Mouse (Mus musculus) forebrain, embryonic 14.5 days (tissue): Measurements from ENCODE around the gene Tpp1. TPM values are rescaled to one million over a fixed set of nuclear protein-coding genes. Genes with fewer than 3 reads are reported as not detected.
A peak's percentile ranks its signal among the peaks of the same experiment; 100 is the strongest.

Source experiments
- ATAC-seq: fragments of 200-750 bp; cut with Nextera tagmentation; 2 replicates; pipeline ENCODE4 v1.8.0; 2017; ENCODE audit warnings: mild to moderate bottlenecking, moderate library complexity
- DNase-seq: peaks from one replicate; pipeline ENCODE4 v3.0.0-alpha.2; 2015; ENCODE audit warnings: low spot score
- H3K27ac ChIP-seq: fragments of 300-500 bp; sonication (generic); 2 replicates; pipeline ENCODE4 v1.5.1; 2014; ENCODE audit warnings: low read depth, mild to moderate bottlenecking, control low read depth, low read length, moderate library complexity
- H3K27me3 ChIP-seq: fragments of 300-500 bp; sonication (generic); replicated peaks from 2 replicates; pipeline ENCODE4 v1.6.1; 2014; ENCODE audit warnings: low read length, control low read depth, mixed read lengths; ENCODE audit not compliant: control insufficient read depth, insufficient read depth
- H3K36me3 ChIP-seq: fragments of 300-500 bp; sonication (generic); 2 replicates; pipeline ENCODE4 v1.6.1; 2014; ENCODE audit warnings: low read length, control low read depth; ENCODE audit not compliant: control insufficient read depth, insufficient read depth
- H3K4me1 ChIP-seq: fragments of 300-500 bp; sonication (generic); 2 replicates; pipeline ENCODE4 v1.6.1; 2014; ENCODE audit warnings: antibody characterized with exemption, low read length, control low read depth; ENCODE audit not compliant: control insufficient read depth, insufficient read depth
- H3K4me2 ChIP-seq: fragments of 300-500 bp; sonication (generic); 2 replicates; pipeline ENCODE4 v1.6.1; 2014; ENCODE audit warnings: mild to moderate bottlenecking, control low read depth, low read length
- H3K4me3 ChIP-seq: fragments of 300-500 bp; sonication (generic); 2 replicates; pipeline ENCODE4 v1.5.1; 2014; ENCODE audit warnings: low read depth, low read length, control low read depth
- H3K9ac ChIP-seq: fragments of 300-500 bp; sonication (generic); 2 replicates; pipeline ENCODE4 v1.6.1; 2014; ENCODE audit warnings: mild to moderate bottlenecking, low read length, control low read depth, moderate library complexity
- H3K9me3 ChIP-seq: fragments of 300-500 bp; sonication (generic); replicated peaks from 2 replicates; pipeline ENCODE4 v1.6.1; 2016; ENCODE audit warnings: low read length, control low read depth, mixed read lengths; ENCODE audit not compliant: control insufficient read depth
- WGBS: fragments of 180-500 bp; shearing (Covaris S2); extraction: QIAGEN DNeasy Blood & Tissue Kit; methylation state at CpG from one replicate; pipeline ENCODE4 v1.1.7; 2014; 5-methylcytosine and 5-hydroxymethylcytosine counted together
- polyA plus RNA-seq: library from polyadenylated mRNA; unstranded; fragments of >200 nt; fragmentation: Nextera tagmentation; extraction: Ambion mirVana; gene quantifications from 2 replicates; pipeline ENCODE4 v1.2.1, GENCODE M21; 2014

Gene Tpp1
- polyA plus RNA-seq, 1 experiment from 2014 or later: 44.3 TPM

DNA sequence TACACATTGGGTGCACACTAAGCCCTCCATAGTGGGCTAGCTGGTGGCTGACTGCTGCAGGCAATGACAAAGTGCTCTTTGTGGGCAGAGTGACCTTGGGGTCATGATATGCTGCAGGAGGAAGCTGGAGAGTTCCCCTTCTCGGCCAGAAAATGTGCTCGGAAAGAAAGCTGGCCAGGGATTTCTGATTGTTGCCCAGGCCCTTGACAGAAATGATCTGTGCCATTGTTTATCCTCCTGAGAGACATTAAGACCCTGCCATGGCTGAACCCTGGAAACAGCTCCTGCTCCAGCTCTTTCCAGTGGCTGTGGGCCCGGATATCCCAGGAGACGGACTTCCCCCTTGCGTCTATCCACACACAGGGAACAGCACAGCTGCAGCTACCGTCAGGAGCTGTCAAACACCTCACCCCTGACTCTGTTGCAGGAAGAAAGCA, 15.7 kb upstream of the Tpp1 start:
- H3K36me3 ChIP-seq: peaks cover 99% of the 10 kb centered on the region
- H3K4me1 ChIP-seq: no peaks in the 10 kb centered on the region; the same call in 1 of the 2 replicates
- DNase-seq: no peak
- H3K4me3 ChIP-seq: no peak overlapping the region
- H3K27me3 ChIP-seq: 0 out of 2 replicates have a peak, but pooled peaks cover 3% of the 10 kb centered on the region
- no peak overlapping the region for H3K9ac ChIP-seq
- WGBS: 44% methylated on average over 6 of the region's 6 CpGs
- H3K27ac ChIP-seq: no peak overlapping the region
- H3K4me2 ChIP-seq: no peak overlapping the region
- ATAC-seq: no peak
- no peaks in the 10 kb centered on the region for H3K9me3 ChIP-seq

DNA sequence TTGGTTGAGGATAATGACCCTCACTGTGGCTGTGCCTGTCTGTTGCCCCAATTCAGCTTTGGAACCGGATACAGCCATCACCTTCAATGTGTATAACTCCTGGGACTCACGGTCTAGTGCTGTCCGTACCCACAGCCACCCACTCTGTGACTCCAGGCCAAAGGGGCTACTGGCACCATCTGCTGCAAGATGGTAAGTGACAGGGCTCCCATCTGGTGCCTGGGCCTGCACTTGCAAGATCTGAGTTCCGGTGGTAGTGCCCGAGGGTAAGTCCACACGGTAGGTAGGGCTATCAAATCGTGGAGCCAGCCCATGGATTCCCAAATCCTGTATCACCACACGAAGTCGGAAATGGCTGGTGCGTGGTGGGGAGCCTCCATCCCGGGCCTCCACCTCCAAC, 12.3 kb upstream of the Tpp1 start:
- WGBS: 92% methylated on average over 11 of the region's 11 CpGs
- 0 out of 2 replicates have a peak, but pooled peaks cover 3% of the 10 kb centered on the region for H3K27me3 ChIP-seq
- H3K4me3 ChIP-seq: no peak overlapping the region
- DNase-seq: no peak
- no peaks in the 10 kb centered on the region for H3K9me3 ChIP-seq
- no peak for ATAC-seq
- H3K4me1 ChIP-seq: no peaks in the 10 kb centered on the region; the same call in 1 of the 2 replicates
- peaks cover 94% of the 10 kb centered on the region for H3K36me3 ChIP-seq
- no peak overlapping the region for H3K9ac ChIP-seq
- no peak overlapping the region for H3K27ac ChIP-seq
- H3K4me2 ChIP-seq: no peak overlapping the region

DNA sequence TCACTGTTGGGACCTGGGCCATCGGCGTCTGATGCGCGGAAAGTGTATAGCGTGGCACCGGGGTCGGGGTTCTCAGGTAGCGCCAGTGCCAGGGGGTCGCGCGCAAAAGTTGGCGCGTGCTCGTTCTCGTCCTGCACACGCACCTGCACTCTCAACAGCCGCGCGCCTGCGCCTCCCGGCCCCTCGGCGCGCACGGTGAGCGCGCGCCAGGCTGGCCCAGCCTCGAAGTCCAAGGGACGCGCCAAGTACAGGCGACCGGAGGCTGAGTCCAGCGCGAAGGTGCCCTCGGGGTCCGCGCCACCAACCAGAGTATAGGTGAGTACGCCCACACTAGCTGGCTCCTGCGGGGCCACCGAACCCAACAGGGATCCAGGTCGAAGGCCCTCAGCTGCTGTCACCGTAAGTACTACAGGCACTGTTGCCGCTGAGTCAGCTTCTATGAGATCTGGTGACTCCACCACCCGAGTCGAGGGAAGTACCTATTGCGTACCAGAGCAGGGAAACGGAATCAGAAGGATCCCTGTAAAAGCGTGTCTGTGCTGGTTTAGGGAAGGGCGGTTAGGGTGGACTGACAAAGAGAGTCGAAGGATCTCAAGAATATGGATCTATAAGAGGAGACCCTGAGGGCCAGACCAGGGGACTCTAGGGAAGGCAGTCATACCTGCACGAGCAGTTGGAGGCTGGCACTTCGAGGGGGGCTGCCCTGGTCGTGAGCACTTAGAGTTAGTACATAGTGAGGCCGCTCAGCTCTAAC, 10.7 kb upstream of the Tpp1 start:
- 28% methylated on average over 55 of the region's 55 CpGs for WGBS
- Histone ChIP-seq H3K4me3 (no peak overlapping the region), H3K9me3 (no peaks in the 10 kb centered on the region), H3K4me1 (no peaks in the 10 kb centered on the region), H3K4me2 (no peak overlapping the region), H3K36me3 (peaks cover 94% of the 10 kb centered on the region), H3K27me3 (0 out of 2 replicates have a peak, but pooled peaks cover 3% of the 10 kb centered on the region), H3K9ac (no peak overlapping the region), H3K27ac (no peak overlapping the region)
- ATAC-seq (0 out of 2 replicates have a peak, but pooled peaks have one; percentile 16), DNase-seq (no peak)

DNA sequence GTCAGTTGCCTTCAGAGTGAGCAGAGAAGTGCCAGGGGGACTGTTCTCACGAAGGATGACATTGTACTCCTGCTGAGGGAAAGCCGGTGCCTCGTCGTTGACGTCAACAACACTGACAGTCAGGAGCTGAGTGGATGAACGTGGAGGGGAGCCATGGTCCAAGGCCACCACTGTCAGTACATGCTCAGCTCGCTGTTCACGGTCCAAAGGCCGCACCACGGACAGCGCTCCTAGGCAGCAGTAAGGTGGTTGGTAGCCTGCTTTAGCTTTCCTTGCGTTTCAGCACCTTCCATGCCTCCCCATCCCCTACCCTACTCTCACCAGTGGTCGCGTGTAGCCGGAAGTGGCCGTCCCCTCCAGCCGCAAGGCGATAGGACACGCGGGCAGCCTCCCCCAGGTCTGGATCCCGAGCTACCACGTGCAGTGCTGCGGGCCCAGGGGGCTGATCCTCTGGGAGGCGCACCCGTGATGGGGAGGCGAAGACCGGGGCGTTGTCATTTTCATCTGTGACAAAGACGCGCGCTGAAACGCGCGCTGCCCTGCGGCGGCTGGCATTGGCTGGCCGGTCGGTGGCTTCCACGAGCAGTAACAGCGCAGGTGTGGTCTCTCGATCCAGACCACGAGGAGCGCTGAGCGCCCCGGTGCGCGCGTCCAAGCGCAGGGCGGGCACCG, 9.9 kb upstream of the Tpp1 start:
- no peak overlapping the region for H3K4me2 ChIP-seq
- 0 out of 2 replicates have a peak, but pooled peaks cover 3% of the 10 kb centered on the region for H3K27me3 ChIP-seq
- 23% methylated on average over 51 of the region's 51 CpGs for WGBS
- DNase-seq (no peak), ATAC-seq (0 out of 2 replicates have a peak, but pooled peaks have one; percentile 22)
- H3K4me3 ChIP-seq: no peak overlapping the region
- H3K4me1 ChIP-seq: no peaks in the 10 kb centered on the region
- no peaks in the 10 kb centered on the region for H3K9me3 ChIP-seq
- peaks cover 94% of the 10 kb centered on the region for H3K36me3 ChIP-seq
- 0 out of 2 replicates have a peak overlapping the region, but pooled peaks have one; percentile 25 for H3K9ac ChIP-seq
- H3K27ac ChIP-seq: no peak overlapping the region

DNA sequence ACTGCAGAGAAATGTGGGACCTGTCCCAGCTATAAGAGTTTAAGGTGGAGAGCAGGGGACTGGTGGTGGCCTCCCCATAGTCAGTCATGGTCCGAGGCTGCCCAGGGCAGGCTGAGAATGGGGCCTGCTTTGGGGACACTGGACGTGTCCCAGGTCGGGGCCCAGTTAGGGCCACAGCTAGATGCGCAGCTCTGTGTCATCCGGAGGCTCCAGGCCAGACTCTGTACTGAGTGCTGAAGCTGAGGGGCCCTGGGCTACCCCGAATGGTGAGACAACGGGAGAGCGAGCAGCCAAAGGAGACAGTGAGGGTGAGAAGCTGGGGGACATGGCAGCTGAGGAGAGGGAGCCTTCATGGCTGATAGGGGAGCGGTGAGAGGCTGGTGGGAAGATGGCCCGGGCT, 1.2 kb upstream of the Tpp1 start:
- Histone ChIP-seq H3K9me3 (no peaks in the 10 kb centered on the region), H3K4me2 (no peak overlapping the region), H3K9ac (no peak overlapping the region), H3K4me1 (peaks cover 5% of the 10 kb centered on the region; the same call in 1 of the 2 replicates), H3K36me3 (peaks cover 71% of the 10 kb centered on the region), H3K27me3 (no peaks in the 10 kb centered on the region), H3K4me3 (no peak overlapping the region), H3K27ac (no peak overlapping the region)
- 93% methylated on average over 10 of the region's 10 CpGs for WGBS
- ATAC-seq: no peak
- no peak for DNase-seq

DNA sequence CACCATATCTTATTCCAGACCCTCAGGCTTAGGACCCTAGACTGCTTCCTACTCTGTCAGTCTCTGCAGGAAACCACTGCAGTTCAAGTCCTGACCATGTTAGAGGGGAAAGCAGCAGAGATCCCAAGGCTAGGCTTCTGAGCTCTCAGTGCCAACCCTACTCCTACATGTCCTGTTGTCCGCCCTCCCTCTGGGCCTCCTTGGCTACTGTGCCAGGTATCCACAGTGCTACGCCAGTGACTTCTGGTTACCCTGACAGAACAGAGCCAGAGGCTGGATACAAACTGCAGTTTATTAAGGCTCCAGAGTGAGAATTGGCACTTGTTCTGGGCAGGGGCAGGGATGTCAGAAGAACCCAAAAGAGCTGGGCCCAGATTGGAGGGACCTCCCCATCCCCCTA, 681 bp upstream of the Tpp1 start:
- ATAC-seq (peak; percentile 10), DNase-seq (no peak)
- Histone ChIP-seq H3K4me2 (no peak overlapping the region), H3K27ac (no peak overlapping the region), H3K4me1 (peaks cover 5% of the 10 kb centered on the region; the same call in 1 of the 2 replicates), H3K4me3 (no peak overlapping the region), H3K9me3 (no peaks in the 10 kb centered on the region), H3K27me3 (no peaks in the 10 kb centered on the region), H3K36me3 (peaks cover 68% of the 10 kb centered on the region), H3K9ac (no peak overlapping the region)
- WGBS: 92% methylated on average over 2 of the region's 2 CpGs

DNA sequence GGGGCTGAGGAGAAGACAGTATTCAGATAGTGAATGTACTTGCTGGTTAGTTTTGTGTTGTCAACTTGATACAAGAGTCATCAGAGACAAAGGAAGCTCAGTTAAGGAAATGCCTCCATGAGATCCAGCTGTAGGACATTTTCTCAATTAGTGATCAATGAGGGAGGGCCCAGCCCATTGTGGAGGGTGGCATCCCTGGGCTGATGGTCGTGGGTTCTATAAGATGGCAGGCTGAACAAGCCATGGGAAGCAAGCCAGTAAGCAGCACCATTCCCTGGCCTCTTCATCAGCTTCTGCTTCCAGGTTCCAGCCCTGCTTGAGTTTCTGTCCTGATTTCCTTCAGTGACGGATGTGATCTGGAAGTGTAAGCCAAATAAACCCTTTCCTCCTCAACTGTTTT, 4.3 kb downstream of the Tpp1 start:
- ATAC-seq (no peak), DNase-seq (no peak)
- Histone ChIP-seq H3K9ac (no peak overlapping the region), H3K27ac (no peak overlapping the region), H3K27me3 (no peaks in the 10 kb centered on the region), H3K4me3 (no peak overlapping the region), H3K9me3 (no peaks in the 10 kb centered on the region), H3K4me1 (peaks cover 5% of the 10 kb centered on the region; the same call in 1 of the 2 replicates), H3K36me3 (peaks cover 30% of the 10 kb centered on the region), H3K4me2 (no peak overlapping the region)
- WGBS: 73% methylated on average over 2 of the region's 2 CpGs

DNA sequence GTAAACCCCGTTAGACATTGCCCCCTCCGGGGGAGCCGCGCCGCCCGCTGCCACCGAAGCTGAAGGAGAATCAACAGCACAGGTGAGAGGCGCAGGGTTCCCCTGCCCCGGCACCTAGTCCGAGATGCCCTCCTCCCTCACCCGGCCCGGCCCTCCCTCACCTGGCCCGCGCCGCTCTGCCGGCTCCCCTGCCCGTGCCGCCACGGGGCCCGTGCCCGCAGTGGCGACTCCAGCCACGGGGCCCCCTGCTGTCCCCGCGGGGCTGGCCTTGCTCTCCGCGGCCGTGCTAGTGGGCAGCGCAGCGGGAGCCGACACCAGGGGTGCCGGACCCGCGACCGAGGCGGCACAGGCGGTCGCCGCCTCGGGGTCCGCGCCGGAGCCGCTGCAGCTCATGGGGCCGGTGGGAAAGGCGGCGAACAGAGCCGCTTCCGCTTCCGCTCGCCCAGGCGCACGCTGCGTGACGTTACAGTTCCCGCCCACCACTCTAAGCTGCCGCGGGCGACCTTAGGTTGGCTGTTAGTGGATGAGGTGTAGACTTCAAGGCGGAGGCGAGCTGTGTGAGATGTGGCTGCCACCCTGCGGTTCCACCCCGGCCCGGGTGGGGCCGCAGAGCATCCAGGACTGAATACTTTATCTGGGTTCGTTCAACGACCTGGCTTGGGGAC, 8.0 kb downstream of the Tpp1 start, which contains the start of gene Taf10:
Taf10 (minus strand) TSS at position 436 of the 665 bp plus-strand sequence.
- Histone ChIP-seq H3K9ac (peak within 1 kb of the TSS; percentile 93), H3K36me3 (peaks cover 49% of the 10 kb centered on the region), H3K4me2 (peak within 1 kb of the TSS; percentile 86), H3K27me3 (no peaks in the 10 kb centered on the region), H3K4me1 (no peaks in the 10 kb centered on the region), H3K27ac (peak within 1 kb of the TSS; percentile 71), H3K4me3 (peak within 1 kb of the TSS; percentile 98), H3K9me3 (no peaks in the 10 kb centered on the region)
- WGBS: 0% methylated on average over 49 of the region's 67 CpGs
- DNase-seq (peak; percentile 93), ATAC-seq (peak; percentile 99)
